Mouse (Mus musculus) adrenal gland, postnatal 4 days (tissue): ENCODE data around the gene Ubxn6. TPM values are rescaled to one million over a fixed set of nuclear protein-coding genes. Genes with fewer than 3 reads are reported as not detected.
"Not testable (repeated sequence)": the region's sequence is repeated elsewhere in the genome, so short reads cannot be mapped to it uniquely, and the experiment has no call there.

ENCODE experiments used
- DNase-seq, 2 experiments: peaks; one replicate each; pipeline ENCODE4 v3.0.0; 2021 to 2022; ENCODE audit warnings: low spot score in 2 of 2, mixed read lengths in 2 of 2
- long read RNA-seq, 2 experiments: library from polyadenylated mRNA; stranded (forward); transcript quantifications; one replicate each; pipeline ENCODE4 v2.0.0; 2021
- total RNA-seq, 2 experiments: library from RNA; stranded (reverse); gene quantifications; 2 replicates each; pipeline ENCODE4 v1.2.3; 2021

The Ubxn6 gene
- total RNA-seq, result 10 to 100 TPM; 74.6 to 76.8 TPM
- long read RNA-seq, experiment 1, transcript Ubxn6-201 (11 exons, 2,949 nt), result major isoform, 66 of 82 reads
- long read RNA-seq, experiment 1, partial matches to known transcripts, result 8 of 82 reads
- long read RNA-seq, experiment 1, other reads (novel, unspliced or antisense), result 7 of 82 reads
- long read RNA-seq, experiment 2, transcript Ubxn6-201 (11 exons, 2,949 nt), result major isoform, 83 of 116 reads
- long read RNA-seq, experiment 2, partial matches to known transcripts, result 7 of 116 reads
- long read RNA-seq, experiment 2, other reads (novel, unspliced or antisense), result 23 of 116 reads

GRCm38 (mm10) chr17:56074827-56075208 is at the start of gene Ubxn6:
TSS of gene Ubxn6 (minus strand) at chr17:56075028.
- DNase-seq, result peak; percentile 93 to 96

- DNase-seq, result no peak
Observed at GRCm38 (mm10) chr17:56123681-56124340, 49.0 kb upstream of the Ubxn6 start.

- DNase-seq, result no peak
Observed at GRCm38 (mm10) chr17:56123161-56123560, 48.3 kb upstream of the Ubxn6 start.

GRCm38 (mm10) chr17:56121826-56122225 is 47.0 kb upstream of the Ubxn6 start, which contains the start of gene Lrg1:
TSS of gene Lrg1 (minus strand) at chr17:56122001.
- DNase-seq, result no peak

GRCm38 (mm10) chr17:56119981-56120880 is 45.4 kb upstream of the Ubxn6 start:
- DNase-seq, result peak in 1 of 2 experiments; percentile 50

GRCm38 (mm10) chr17:56119431-56119830 is 44.6 kb upstream of the Ubxn6 start:
- DNase-seq, result no peak

- DNase-seq, result peak in 1 of 2 experiments; percentile 60
Observed at GRCm38 (mm10) chr17:56117251-56117710, 42.5 kb upstream of the Ubxn6 start, which contains the start of gene Plin5. TSS of gene Plin5 (minus strand) at chr17:56117596.

- DNase-seq, result no peak
Observed at GRCm38 (mm10) chr17:56116193-56116592, 41.4 kb upstream of the Ubxn6 start.

- no peak for DNase-seq
Observed at GRCm38 (mm10) chr17:56112743-56113142, 37.9 kb upstream of the Ubxn6 start.

GRCm38 (mm10) chr17:56111864-56112263 is 37.0 kb upstream of the Ubxn6 start:
- no peak for DNase-seq

- DNase-seq, result no peak
Observed at GRCm38 (mm10) chr17:56111021-56111420, 36.2 kb upstream of the Ubxn6 start.

GRCm38 (mm10) chr17:56110571-56110970 is 35.7 kb upstream of the Ubxn6 start:
- DNase-seq, result no peak

GRCm38 (mm10) chr17:56109219-56110051 is 34.6 kb upstream of the Ubxn6 start, which contains the start of gene Plin4:
TSS of gene Plin4 (minus strand) at chr17:56109803.
- DNase-seq, result no peak

GRCm38 (mm10) chr17:56108334-56109044 is 33.7 kb upstream of the Ubxn6 start:
- DNase-seq, result no peak

GRCm38 (mm10) chr17:56107736-56108135 is 32.9 kb upstream of the Ubxn6 start:
- DNase-seq, result no peak

GRCm38 (mm10) chr17:56106981-56107380 is 32.2 kb upstream of the Ubxn6 start:
- no peak for DNase-seq

- not testable (repeated sequence) for DNase-seq
Observed at GRCm38 (mm10) chr17:56106436-56106835, 31.6 kb upstream of the Ubxn6 start.

- not testable (repeated sequence) for DNase-seq
Observed at GRCm38 (mm10) chr17:56104821-56105220, 30.0 kb upstream of the Ubxn6 start.

- no peak for DNase-seq
Observed at GRCm38 (mm10) chr17:56103465-56104285, 28.8 kb upstream of the Ubxn6 start.
